Mouse (Mus musculus) liver, embryonic 12.5 days (tissue): ENCODE measurements at regions not wholly inside any gene's neighbourhood (a gene's known extent, or its start where the extent isn't known, plus 50 kb on each side); places are given as distances from the start of the nearest gene placed in this dataset.

ENCODE experiments used
- ATAC-seq: fragments of 200-750 bp; cut with Nextera tagmentation; 2 replicates; pipeline ENCODE4 v1.8.0; 2017; ENCODE audit warnings: moderate number of reproducible peaks, mild to moderate bottlenecking, moderate library complexity
- H3K27ac ChIP-seq: fragments of 300-500 bp; sonication (generic); 2 replicates; pipeline ENCODE4 v1.5.1; 2016; ENCODE audit warnings: mild to moderate bottlenecking
- H3K27me3 ChIP-seq: fragments of 300-500 bp; sonication (generic); replicated peaks from 2 replicates; pipeline ENCODE4 v1.6.1; 2016; ENCODE audit warnings: mild to moderate bottlenecking, moderate library complexity
- H3K36me3 ChIP-seq: fragments of 300-500 bp; sonication (generic); 2 replicates; pipeline ENCODE4 v1.6.1; 2016; ENCODE audit warnings: mild to moderate bottlenecking, moderate library complexity
- H3K4me1 ChIP-seq: fragments of 300-500 bp; sonication (generic); 2 replicates; pipeline ENCODE4 v1.6.1; 2016
- H3K4me2 ChIP-seq: fragments of 300-500 bp; sonication (generic); 2 replicates; pipeline ENCODE4 v1.6.1; 2016; ENCODE audit warnings: mild to moderate bottlenecking, moderate library complexity
- H3K4me3 ChIP-seq: fragments of 300-500 bp; sonication (generic); 2 replicates; pipeline ENCODE4 v1.5.1; 2016; ENCODE audit warnings: mild to moderate bottlenecking, moderate library complexity
- H3K9ac ChIP-seq: fragments of 300-500 bp; sonication (generic); 2 replicates; pipeline ENCODE4 v1.6.1; 2016; ENCODE audit warnings: mild to moderate bottlenecking, moderate library complexity
- H3K9me3 ChIP-seq: fragments of 300-500 bp; sonication (generic); replicated peaks from 2 replicates; pipeline ENCODE4 v1.6.1; 2016; ENCODE audit warnings: mild to moderate bottlenecking, moderate library complexity
- WGBS: fragments of 180-500 bp; shearing (Covaris S2); methylation state at CpG from one replicate; pipeline ENCODE4 v1.1.7; 2016; ENCODE audit not compliant: insufficient replicate concordance; 5-methylcytosine and 5-hydroxymethylcytosine counted together

DNA sequence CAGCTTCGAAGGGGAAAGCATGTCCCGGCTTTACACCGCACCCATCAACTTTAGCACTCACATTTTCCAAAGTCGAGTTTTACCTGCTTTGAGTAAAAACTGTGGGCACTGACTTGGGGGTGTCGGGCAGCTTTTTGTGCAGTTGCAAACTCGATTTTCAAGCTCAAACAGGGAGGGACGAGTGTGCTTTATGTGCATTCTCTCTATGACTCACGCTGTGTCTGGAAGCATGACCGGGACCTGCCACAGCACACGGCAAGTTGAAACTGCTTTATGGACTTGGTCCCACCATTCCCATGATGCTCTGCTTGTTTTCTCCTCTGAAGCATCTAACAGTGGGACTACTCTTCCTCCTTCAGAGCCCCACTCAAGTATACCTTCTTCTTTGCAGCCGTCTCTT is 174.8 kb downstream of the Sox2 start:
- Histone ChIP-seq H3K4me3 (no peak overlapping the region), H3K36me3 (no peaks in the 10 kb centered on the region), H3K4me1 (no peaks in the 10 kb centered on the region), H3K27ac (no peak overlapping the region), H3K9ac (no peak overlapping the region), H3K4me2 (no peak overlapping the region), H3K9me3 (no peaks in the 10 kb centered on the region), H3K27me3 (no peaks in the 10 kb centered on the region)
- WGBS, result 69% methylated on average over 11 of the region's 11 CpGs
- no peak for ATAC-seq

DNA sequence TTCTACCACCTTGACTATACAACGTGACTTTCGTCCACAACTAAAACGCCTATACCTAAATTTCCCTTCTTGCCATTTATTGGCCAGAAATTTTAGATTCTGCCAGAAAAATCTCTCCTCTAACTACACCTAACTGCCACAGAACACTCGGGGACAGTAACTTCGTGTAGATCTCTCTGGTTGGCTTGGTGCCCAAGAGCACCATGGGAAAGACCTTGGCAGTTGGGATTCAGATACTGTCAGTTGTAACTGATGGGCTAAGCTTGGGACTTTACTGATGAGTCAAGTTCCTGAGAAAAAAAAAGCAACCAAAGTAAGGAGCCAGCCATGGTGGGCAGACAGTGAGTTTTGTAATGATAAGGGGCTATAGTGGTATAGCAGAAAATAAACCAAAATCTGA is 176.2 kb downstream of the Sox2 start:
- no peak overlapping the region for H3K4me2 ChIP-seq
- no peaks in the 10 kb centered on the region for H3K9me3 ChIP-seq
- no peaks in the 10 kb centered on the region for H3K4me1 ChIP-seq
- no peak for ATAC-seq
- no peak overlapping the region for H3K9ac ChIP-seq
- H3K27ac ChIP-seq, result no peak overlapping the region
- 78% methylated on average over 5 of the region's 5 CpGs for WGBS
- no peak overlapping the region for H3K4me3 ChIP-seq
- H3K27me3 ChIP-seq, result no peaks in the 10 kb centered on the region
- no peaks in the 10 kb centered on the region for H3K36me3 ChIP-seq

GRCm38 (mm10) chr3:34828453-34829206 is 178.4 kb downstream of the Sox2 start:
- 58% methylated on average over 9 of the region's 9 CpGs for WGBS
- no peak overlapping the region for H3K27ac ChIP-seq
- H3K4me1 ChIP-seq, result no peaks in the 10 kb centered on the region

GRCm38 (mm10) chr3:34836741-34837267 is 186.6 kb downstream of the Sox2 start:
- Histone ChIP-seq H3K27ac (no peak overlapping the region), H3K4me1 (no peaks in the 10 kb centered on the region), H3K9me3 (no peaks in the 10 kb centered on the region), H3K4me2 (no peak overlapping the region), H3K9ac (no peak overlapping the region), H3K4me3 (no peak overlapping the region), H3K27me3 (no peaks in the 10 kb centered on the region), H3K36me3 (no peaks in the 10 kb centered on the region)
- ATAC-seq, result no peak
- 71% methylated on average over 8 of the region's 8 CpGs for WGBS

More at GRCm38 (mm10) chr3:34828453-34829206, 178.4 kb downstream of the Sox2 start:
- Histone ChIP-seq H3K27me3 (no peaks in the 10 kb centered on the region), H3K4me3 (no peak overlapping the region), H3K9ac (no peak overlapping the region), H3K36me3 (no peaks in the 10 kb centered on the region), H3K9me3 (no peaks in the 10 kb centered on the region), H3K4me2 (no peak overlapping the region)
- ATAC-seq, result no peak

- Histone ChIP-seq H3K9me3 (no peaks in the 10 kb centered on the region), H3K9ac (no peak overlapping the region), H3K4me1 (no peaks in the 10 kb centered on the region), H3K36me3 (no peaks in the 10 kb centered on the region), H3K27ac (no peak overlapping the region), H3K27me3 (no peaks in the 10 kb centered on the region), H3K4me3 (no peak overlapping the region), H3K4me2 (no peak overlapping the region)
- 74% methylated on average over 11 of the region's 11 CpGs for WGBS
- no peak for ATAC-seq
Observed at GRCm38 (mm10) chr3:34837644-34838332, 187.6 kb downstream of the Sox2 start.

- WGBS, result 75% methylated on average over 16 of the region's 16 CpGs
- no peak overlapping the region for H3K4me3 ChIP-seq
- H3K9me3 ChIP-seq, result no peaks in the 10 kb centered on the region
- no peaks in the 10 kb centered on the region for H3K27me3 ChIP-seq
- no peak for ATAC-seq
- no peak overlapping the region for H3K4me2 ChIP-seq
- H3K9ac ChIP-seq, result no peak overlapping the region
- H3K4me1 ChIP-seq, result no peaks in the 10 kb centered on the region
- no peak overlapping the region for H3K27ac ChIP-seq
- no peaks in the 10 kb centered on the region for H3K36me3 ChIP-seq
Observed at GRCm38 (mm10) chr3:34860877-34861649, 210.9 kb downstream of the Sox2 start.

DNA sequence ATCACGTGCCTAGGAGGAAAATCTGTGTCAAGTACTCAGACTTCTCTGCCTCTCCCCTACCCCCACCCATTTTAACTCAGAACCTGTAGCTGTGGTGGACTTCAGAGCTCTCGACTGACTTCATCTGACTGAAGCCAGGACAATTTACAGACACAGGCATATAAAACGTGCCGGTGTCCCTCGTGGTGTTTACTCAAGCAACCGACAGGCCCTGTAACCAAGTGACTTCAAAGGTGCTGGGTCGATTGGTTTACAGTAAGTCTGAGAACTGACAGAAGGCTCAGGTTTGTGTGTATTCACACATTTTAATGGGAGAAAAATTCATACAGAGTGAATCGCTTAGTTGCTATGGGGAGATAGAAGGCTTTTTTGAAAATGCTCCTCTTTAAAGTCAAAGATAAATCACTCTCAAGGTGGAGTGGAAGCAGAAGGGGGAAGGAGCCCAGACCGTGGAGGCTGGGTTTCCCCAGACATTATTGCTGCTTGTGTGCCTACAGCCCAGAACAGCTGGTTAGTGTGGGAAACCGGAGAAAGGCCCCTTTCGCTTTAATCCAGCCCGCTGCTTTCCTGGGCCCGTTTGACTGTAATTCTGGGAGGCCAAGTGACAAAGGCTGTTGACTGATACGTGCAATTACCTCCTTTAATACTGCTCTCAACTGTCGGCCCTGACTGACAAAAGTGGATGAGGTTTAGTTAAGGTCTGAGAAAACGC is 218.6 kb downstream of the Sox2 start:
- 48% methylated on average over 16 of the region's 16 CpGs for WGBS
- ATAC-seq, result no peak
- no peaks in the 10 kb centered on the region for H3K27me3 ChIP-seq
- no peak overlapping the region for H3K4me3 ChIP-seq
- no peak overlapping the region for H3K9ac ChIP-seq
- no peaks in the 10 kb centered on the region for H3K9me3 ChIP-seq
- no peaks in the 10 kb centered on the region for H3K4me1 ChIP-seq
- H3K4me2 ChIP-seq, result no peak overlapping the region
- no peak overlapping the region for H3K27ac ChIP-seq
- no peaks in the 10 kb centered on the region for H3K36me3 ChIP-seq

GRCm38 (mm10) chr3:34869911-34870310 is 219.7 kb downstream of the Sox2 start:
- H3K9me3 ChIP-seq, result no peaks in the 10 kb centered on the region
- no peak for ATAC-seq
- H3K36me3 ChIP-seq, result no peaks in the 10 kb centered on the region
- H3K27me3 ChIP-seq, result no peaks in the 10 kb centered on the region
- H3K27ac ChIP-seq, result no peak overlapping the region
- H3K9ac ChIP-seq, result no peak overlapping the region
- H3K4me1 ChIP-seq, result no peaks in the 10 kb centered on the region
- H3K4me2 ChIP-seq, result no peak overlapping the region
- WGBS, result 79% methylated on average over 6 of the region's 6 CpGs
- H3K4me3 ChIP-seq, result no peak overlapping the region

DNA sequence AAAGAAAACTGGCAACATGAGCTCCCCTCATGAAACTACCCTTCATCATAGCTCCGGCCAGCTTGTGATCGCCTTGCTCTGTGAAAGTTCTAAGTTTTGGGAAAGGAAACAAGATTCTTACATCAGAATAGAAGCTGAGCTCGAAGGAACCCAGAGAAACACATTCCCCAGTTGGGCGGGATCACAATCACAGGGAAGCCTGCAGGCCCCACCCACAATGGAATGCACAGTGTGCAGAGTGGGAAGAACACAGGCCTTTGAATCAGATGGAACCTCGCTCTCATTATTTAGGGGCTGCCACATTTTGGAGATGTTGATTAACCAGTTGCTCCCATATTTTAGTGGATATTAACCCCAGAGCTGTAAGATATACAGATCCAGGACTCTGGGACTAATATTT is 234.9 kb downstream of the Sox2 start:
- H3K4me1 ChIP-seq, result no peaks in the 10 kb centered on the region
- H3K9me3 ChIP-seq, result no peaks in the 10 kb centered on the region
- no peak overlapping the region for H3K27ac ChIP-seq
- H3K9ac ChIP-seq, result no peak overlapping the region
- WGBS, result 65% methylated on average over 5 of the region's 5 CpGs
- H3K4me3 ChIP-seq, result no peak overlapping the region
- no peaks in the 10 kb centered on the region for H3K36me3 ChIP-seq
- no peak overlapping the region for H3K4me2 ChIP-seq
- no peaks in the 10 kb centered on the region for H3K27me3 ChIP-seq
- ATAC-seq, result no peak

- 75% methylated on average over 5 of the region's 5 CpGs for WGBS
- no peaks in the 10 kb centered on the region for H3K27me3 ChIP-seq
- no peak overlapping the region for H3K4me3 ChIP-seq
- H3K9ac ChIP-seq, result no peak overlapping the region
- no peak overlapping the region for H3K4me2 ChIP-seq
- no peak for ATAC-seq
- H3K36me3 ChIP-seq, result no peaks in the 10 kb centered on the region
- no peaks in the 10 kb centered on the region for H3K4me1 ChIP-seq
- peaks cover 15% of the 10 kb centered on the region for H3K9me3 ChIP-seq
- no peak overlapping the region for H3K27ac ChIP-seq
Observed at GRCm38 (mm10) chr3:34893381-34893780, 243.2 kb downstream of the Sox2 start.

DNA sequence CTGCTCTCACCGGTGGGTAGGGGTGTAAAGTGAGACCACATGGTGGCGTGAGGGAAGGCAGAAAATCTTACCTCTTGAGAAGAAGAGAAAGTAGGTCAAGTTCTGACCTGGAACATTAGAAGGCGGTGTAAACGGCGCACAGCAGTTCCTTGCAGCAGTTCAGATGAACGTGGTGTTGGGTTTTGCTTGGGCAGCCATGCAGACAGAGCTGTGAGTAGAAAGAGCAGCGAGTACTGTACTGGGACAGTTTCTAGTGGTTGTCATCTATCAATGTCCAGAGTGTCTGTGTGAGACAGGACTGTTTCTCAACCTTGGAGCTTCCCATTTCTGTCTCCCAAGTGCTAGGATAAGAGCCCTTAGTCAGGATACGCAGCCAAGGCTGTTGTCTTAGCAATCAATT is 252.9 kb downstream of the Sox2 start:
- no peaks in the 10 kb centered on the region for H3K9me3 ChIP-seq
- H3K27ac ChIP-seq, result no peak overlapping the region
- H3K4me3 ChIP-seq, result no peak overlapping the region
- H3K27me3 ChIP-seq, result no peaks in the 10 kb centered on the region
- H3K4me2 ChIP-seq, result no peak overlapping the region
- ATAC-seq, result no peak
- H3K4me1 ChIP-seq, result no peaks in the 10 kb centered on the region
- no peak overlapping the region for H3K9ac ChIP-seq
- no peaks in the 10 kb centered on the region for H3K36me3 ChIP-seq
- WGBS, result 63% methylated on average over 8 of the region's 8 CpGs
